Mouse (Mus musculus): ENCODE data around the gene Stk24.

Gene Stk24

DNA sequence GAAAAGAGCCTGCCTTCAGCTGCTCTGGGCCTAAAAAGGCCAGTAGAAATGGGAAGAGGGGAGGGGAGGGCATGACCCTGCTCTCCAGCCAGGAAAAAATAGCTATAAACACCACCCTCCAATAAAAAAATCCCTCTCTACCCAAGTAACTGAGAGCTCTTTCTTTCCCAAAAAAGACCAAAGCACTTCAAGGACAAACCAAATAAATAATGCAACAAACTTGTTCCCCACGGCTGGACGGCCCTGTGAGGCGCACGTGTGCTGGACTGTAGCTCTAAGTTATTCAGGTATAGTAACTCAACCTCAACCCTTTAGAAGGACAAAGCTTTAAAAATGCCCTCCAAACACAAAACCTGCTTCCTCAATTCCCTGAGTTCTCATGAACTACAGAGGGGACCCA lies 28.1 kb downstream of the Stk24 start:
- no peak for DNase-seq (ENCODE audit: low spot score in 2 of 2)

GRCm38 (mm10) chr14:121350011-121350410 lies 29.8 kb downstream of the Stk24 start:
- DNase-seq (ENCODE audit: low spot score in 2 of 2): no peak

DNA sequence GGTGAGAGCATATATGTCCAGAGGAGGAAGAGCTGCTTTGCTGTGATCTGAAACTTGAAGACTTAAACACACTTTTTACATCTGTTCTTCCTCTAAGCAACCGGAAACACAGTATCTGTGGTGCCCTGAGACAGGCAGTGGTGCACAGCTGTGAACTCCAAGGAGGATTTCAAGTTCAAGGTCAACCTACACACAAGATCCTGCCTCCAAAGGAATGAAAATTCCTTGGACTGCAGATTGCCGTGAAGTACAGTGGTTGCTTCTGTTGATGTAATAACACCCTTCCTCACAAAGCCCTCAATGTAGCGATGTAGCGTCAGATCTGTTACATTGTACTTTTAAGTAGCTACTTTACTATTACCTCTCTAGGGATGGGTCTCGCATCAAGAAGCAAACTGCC lies 30.5 kb downstream of the Stk24 start:
- peak in 1 of 2 experiments; percentile 44 for DNase-seq (ENCODE audit: low spot score in 2 of 2)

DNA sequence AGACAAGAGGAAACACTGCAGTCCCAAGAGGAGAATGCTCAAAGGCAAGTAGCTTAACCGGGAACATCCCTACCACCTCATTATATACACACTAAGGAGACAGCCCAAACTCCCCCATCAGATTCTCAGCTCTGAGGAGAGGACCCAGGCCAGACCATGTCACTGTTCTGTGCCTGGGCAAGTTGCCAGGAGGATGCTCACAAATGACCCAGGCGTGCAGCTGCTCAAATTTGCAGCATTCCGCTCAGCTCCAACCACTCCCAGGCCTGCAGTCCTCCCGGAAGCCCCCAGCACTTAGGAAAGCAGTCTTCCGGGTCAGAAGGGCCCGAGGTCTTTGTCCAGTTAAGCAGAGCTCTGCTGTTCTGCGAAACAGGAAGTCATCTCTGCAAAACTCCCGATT lies 31.6 kb downstream of the Stk24 start:
- no peak for DNase-seq (ENCODE audit: low spot score in 2 of 2)

DNA sequence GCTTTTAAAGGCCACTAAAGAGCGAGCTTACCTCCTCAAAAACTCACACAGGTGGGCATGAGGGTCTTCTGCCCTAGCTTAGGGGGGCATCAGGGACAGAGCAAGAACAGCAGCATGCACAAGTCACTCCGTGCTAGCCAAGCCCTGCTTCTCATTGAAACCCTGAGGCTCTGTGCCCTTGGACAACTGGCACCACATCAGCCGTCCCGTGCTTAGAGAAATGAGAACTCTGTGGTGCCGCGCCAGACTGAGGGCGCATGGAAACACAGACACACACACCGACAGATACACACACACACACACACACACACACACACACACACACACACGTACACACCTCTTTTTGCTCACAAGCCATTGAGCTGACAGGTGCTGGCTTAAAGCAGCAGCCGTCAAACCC lies 32.7 kb downstream of the Stk24 start:
- DNase-seq (ENCODE audit: low spot score in 2 of 2): no peak

DNA sequence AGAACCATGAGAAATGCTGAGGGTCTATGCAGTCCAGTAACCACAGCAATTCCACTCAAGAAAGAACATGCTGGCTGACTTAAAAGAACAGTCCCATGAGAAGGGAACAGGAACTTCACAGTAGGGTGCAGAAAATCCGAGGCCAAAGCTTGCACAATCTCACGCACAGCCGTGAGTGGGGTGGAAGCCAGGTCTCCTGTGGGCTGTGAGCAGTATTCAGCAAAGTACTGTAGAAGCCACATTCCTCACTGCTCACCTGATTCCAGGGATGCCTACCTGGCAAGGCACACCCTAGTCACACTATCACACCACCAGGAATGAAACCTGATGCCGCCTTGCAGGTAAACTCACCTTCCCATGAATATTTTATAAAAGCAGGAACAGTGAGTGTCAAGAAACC lies 33.2 kb downstream of the Stk24 start:
- DNase-seq (ENCODE audit: low spot score in 2 of 2): no peak

GRCm38 (mm10) chr14:121346053-121346452 lies 33.8 kb downstream of the Stk24 start:
- DNase-seq (ENCODE audit: low spot score in 2 of 2): peak in 1 of 2 experiments; percentile 38

- no peak for DNase-seq (ENCODE audit: low spot score in 2 of 2)
These were observed 34.9 kb downstream of the Stk24 start for GRCm38 (mm10) chr14:121344928-121345327.

- DNase-seq (ENCODE audit: low spot score in 2 of 2): no peak
These were observed 36.9 kb downstream of the Stk24 start for GRCm38 (mm10) chr14:121342885-121343284.

GRCm38 (mm10) chr14:121339951-121340401 lies 39.8 kb downstream of the Stk24 start:
- DNase-seq (ENCODE audit: low spot score in 2 of 2): no peak

DNA sequence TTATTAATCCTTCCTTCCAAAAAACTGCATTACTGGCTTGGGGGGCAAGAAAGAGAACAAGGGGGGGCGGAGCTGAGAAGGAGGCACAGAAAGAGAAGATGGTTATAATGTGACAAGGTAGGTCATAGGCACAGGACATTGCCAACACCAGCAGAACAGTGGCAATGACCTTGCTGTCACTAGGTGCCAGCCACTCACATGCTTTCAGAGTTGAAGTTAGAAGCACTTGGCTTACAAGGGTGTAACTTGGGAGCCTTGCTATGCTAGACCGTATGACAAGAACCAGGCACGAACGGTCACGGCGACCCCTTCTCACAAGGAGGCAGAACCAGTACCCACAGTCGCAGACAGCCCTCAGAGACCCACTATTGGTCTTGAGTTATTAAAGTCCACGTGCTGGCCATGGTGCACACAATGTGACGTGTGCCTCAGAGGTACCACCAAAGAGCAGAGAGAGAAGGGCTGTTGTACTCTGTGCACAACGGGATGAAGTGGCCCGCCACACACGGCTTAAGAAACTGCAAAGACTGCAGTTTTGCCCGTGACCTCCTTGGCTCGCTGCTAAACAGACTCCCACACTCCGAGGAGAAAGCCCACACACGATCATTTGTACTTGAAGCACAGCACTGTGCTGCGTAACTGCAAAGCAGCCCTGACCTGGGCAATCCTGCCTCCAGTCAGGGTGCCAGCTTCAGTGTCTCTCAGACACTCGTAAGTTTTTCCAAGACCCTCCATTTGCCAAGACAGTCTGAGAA lies 40.8 kb downstream of the Stk24 start:
- no peak for DNase-seq (ENCODE audit: low spot score in 2 of 2)

GRCm38 (mm10) chr14:121330090-121330408 lies 49.8 kb downstream of the Stk24 start:
- no peak for DNase-seq (ENCODE audit: low spot score in 2 of 2)

DNA sequence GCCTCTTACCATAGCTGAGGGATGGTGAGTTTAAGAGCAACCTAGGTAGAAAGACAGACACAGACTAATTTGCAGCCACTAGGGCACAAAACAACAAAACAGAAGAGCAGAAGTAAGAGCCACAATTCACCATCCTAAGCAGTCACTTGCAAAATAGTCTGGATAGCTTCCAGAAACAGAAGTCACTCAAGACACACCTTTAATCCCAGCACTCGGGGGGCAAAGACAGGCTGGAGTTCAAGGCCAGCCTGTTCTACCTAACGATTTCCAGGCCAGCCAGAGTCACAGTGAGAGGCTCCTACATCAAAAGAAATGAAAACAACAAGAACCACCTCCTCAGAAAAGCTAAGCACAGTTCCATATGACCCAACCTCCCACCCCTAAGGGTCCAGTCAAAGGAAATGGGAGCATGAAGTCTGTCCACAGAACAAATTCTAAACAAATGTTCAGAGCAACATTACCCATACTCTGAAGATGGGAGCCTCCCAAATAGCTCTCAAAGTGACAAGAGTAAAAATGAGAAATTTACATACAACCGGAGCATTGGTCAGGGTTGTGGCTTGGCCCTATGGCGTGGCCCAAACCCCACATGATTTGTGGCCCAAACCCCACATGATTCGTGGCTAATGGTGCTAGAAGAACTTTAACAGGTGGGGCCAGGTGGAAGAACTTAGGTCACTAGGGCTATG lies 50.3 kb downstream of the Stk24 start:
- no peak for DNase-seq (ENCODE audit: low spot score in 2 of 2)

- no peak for DNase-seq (ENCODE audit: low spot score in 2 of 2)
These were observed 50.9 kb downstream of the Stk24 start for GRCm38 (mm10) chr14:121328878-121329277.

- no peak for DNase-seq (ENCODE audit: low spot score in 2 of 2)
These were observed 53.4 kb downstream of the Stk24 start for GRCm38 (mm10) chr14:121326432-121326831.

DNA sequence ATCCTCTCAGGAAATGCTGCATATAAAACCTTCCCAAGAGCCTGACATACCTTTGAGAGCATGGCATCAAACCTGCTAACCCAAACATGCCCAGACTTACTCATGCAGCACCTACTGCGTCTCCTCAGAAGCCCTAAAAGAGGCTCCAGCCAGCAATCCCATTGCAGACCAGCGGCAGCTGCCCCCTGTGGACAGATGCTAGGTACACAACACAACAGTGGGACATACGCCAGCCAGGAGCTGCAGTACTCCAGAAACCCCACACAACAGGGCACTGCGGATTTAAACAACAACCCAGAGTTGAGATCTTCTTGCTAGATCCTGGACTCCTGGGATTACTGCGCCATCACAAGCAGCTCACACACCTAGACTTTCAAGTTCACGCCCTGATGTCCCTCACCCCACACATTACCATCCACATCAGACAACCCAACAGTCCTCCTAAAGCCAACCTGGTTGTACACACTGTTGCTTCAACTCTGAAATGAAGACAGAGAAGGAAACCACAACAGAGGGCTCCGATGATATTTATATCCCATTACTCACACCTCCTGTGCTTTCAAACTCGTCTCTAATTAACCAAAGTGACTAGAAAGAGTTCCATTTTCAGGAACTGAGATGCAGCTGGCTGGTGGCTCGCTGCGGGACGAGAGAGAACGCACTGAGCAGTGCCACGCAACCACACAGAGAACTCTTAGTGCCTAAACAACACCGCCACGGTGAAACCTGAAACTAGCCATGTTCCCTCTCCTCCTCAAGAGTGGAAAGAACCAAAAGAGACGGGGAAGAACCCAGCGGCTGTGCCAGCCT lies 55.1 kb downstream of the Stk24 start:
- peak; percentile 66 to 68 for DNase-seq (ENCODE audit: low spot score in 2 of 2)

DNA sequence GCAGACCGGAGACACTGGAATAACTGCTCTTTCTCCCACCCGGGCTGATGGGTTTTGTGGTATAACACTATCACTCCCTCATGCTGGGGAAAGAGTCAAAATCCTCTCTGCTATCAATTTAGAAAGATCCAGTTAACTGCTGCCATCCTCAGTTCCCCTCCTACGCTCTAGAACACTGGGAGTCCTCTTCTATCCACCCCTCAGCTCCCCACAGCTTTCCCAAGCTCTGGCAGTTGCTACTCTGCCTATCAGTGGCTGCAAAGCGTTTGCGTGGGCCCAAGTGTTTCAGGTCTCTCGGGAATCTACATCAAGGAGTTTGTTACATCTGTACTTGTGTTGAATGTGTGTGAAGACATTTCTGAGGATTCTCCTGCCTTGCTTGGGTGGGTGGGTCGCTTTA lies 57.2 kb downstream of the Stk24 start:
- no peak for DNase-seq (ENCODE audit: low spot score in 2 of 2)

- no peak for DNase-seq (ENCODE audit: low spot score in 2 of 2)
These were observed 57.7 kb downstream of the Stk24 start for GRCm38 (mm10) chr14:121322150-121322549.

DNA sequence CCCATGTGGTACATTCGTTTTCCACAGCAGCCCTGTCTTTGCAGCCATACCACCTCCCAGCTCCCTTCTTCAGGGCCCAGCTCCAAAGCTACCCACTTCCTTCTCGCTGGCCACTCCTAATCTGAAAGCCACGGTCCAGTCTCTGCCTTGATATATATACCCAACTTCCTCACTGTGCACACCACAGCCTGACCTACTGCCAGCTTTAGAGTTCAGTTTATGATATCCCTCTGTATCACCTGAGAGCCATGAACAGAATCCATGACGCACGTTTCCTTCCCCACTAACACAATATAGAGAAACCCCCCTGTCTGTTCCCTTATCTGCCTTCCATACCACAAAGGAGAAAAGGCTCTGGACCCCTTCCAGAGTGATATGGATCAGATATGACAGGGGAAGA lies 61.4 kb downstream of the Stk24 start:
- no peak for DNase-seq (ENCODE audit: low spot score in 2 of 2)

GRCm38 (mm10) chr14:121317312-121317671 lies 62.5 kb downstream of the Stk24 start:
- DNase-seq (ENCODE audit: low spot score in 2 of 2): no peak

DNA sequence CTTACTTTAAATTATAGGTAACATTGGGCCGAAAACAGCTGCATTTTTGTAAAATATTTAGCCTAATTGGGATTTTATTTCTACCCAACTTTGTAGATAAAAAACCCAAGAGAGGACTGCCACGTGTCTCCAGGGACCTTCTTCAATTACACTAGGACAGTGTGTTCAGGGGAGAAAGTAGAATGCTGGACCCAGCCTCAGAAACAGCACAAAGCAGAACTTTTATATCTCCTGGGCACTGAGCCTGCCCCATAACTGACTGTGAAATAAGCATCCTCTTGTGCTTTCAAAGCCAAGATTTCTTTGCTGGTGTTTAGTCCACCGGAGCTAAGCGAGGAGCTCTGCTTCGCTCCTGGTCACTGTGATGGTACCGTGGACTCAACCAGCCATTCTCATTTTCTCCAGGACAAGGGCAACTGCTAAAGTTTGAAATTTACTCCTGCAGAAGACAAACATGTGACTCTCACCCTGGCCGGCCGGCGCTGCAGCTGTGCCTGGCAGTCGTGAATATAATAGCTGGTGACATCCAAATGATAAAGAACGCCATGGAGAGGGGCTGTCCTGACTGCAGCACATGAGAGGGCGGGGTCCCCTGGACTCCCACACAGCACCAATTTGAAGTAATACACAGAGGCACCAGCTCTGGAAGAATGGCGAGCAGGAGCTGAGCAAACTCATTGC lies 63.0 kb downstream of the Stk24 start:
- no peak for DNase-seq (ENCODE audit: low spot score in 2 of 2)

GRCm38 (mm10) chr14:121316136-121316535 lies 63.7 kb downstream of the Stk24 start:
- DNase-seq (ENCODE audit: low spot score in 2 of 2): no peak

Measured in spleen, postnatal 36 days (tissue).